Mouse (Mus musculus) heart, postnatal 0 days (tissue): ENCODE data around the gene Col28a1.

Source experiments
- CTCF ChIP-seq: IDR thresholded peaks from 2 replicates; pipeline ENCODE4 v1.5.1; 2016; ENCODE audit warnings: antibody characterized with exemption, control low read depth, low read depth
- EP300 ChIP-seq: IDR thresholded peaks from 2 replicates; pipeline ENCODE4 v1.6.1; 2016; ENCODE audit warnings: antibody characterized with exemption, low read depth

GRCm38 (mm10) chr6:8227035-8227434 is 34.6 kb upstream of the Col28a1 start:
- TF ChIP-seq CTCF = no peak
- TF ChIP-seq EP300 = no peak
